Mouse (Mus musculus): Measurements from ENCODE around the gene Hirip3. TPM values are rescaled to one million over a fixed set of nuclear protein-coding genes. Genes with fewer than 3 reads are reported as not detected.
"Not testable (repeated sequence)": the region's sequence is repeated elsewhere in the genome, so short reads cannot be mapped to it uniquely, and the experiment has no call there.

The Hirip3 gene
- polyA plus RNA-seq, 1 experiment from 2014 or later, result 26.7 TPM

GRCm38 (mm10) chr7:126887281-126887680, 25.5 kb downstream of the Hirip3 start:
- H3K4me2 ChIP-seq, result no peak overlapping the region
- DNase-seq (no peak), ATAC-seq (ENCODE audit: insufficient read depth) (no peak)
- no peaks in the 10 kb centered on the region for H3K9me3 ChIP-seq (ENCODE audit: low read depth, low read length)
- TF ChIP-seq CTCF (IDR thresholded peaks at IDR 0.05; ENCODE audit: low read depth), result no peak
- H3K9ac ChIP-seq, result no peak overlapping the region
- H3K36me3 ChIP-seq (ENCODE audit: insufficient read depth), result 0 out of 2 replicates have a peak, but pooled peaks cover 7% of the 10 kb centered on the region
- no peak overlapping the region for H3K4me3 ChIP-seq (ENCODE audit: low read depth, low read length)
- no peak overlapping the region for H3K27ac ChIP-seq (ENCODE audit: low read depth)
- H3K27me3 ChIP-seq (ENCODE audit: insufficient read depth, low read length), result no peaks in the 10 kb centered on the region
- no peaks in the 10 kb centered on the region; the same call in 1 of the 2 replicates for H3K4me1 ChIP-seq (ENCODE audit: insufficient read depth)
- 51% methylated on average over 5 of the region's 5 CpGs for WGBS

GRCm38 (mm10) chr7:126888852-126889251, 27.1 kb downstream of the Hirip3 start:
- Histone ChIP-seq H3K36me3 (ENCODE audit: insufficient read depth) (0 out of 2 replicates have a peak, but pooled peaks cover 7% of the 10 kb centered on the region), H3K4me2 (no peak overlapping the region), H3K4me3 (ENCODE audit: low read depth, low read length) (no peak overlapping the region), H3K9ac (no peak overlapping the region), H3K27me3 (ENCODE audit: insufficient read depth, low read length) (no peaks in the 10 kb centered on the region), H3K4me1 (ENCODE audit: insufficient read depth) (no peaks in the 10 kb centered on the region), H3K9me3 (ENCODE audit: low read depth, low read length) (no peaks in the 10 kb centered on the region), H3K27ac (ENCODE audit: low read depth) (no peak overlapping the region)
- DNase-seq, result no peak
- peak; percentile 55 for TF ChIP-seq CTCF (IDR thresholded peaks at IDR 0.05; ENCODE audit: low read depth)
- no peak for ATAC-seq (ENCODE audit: insufficient read depth)
- 40% methylated on average over 7 of the region's 7 CpGs for WGBS

GRCm38 (mm10) chr7:126896912-126897311, 35.1 kb downstream of the Hirip3 start:
- Histone ChIP-seq H3K27me3 (ENCODE audit: insufficient read depth, low read length) (no peaks in the 10 kb centered on the region), H3K4me3 (ENCODE audit: low read depth, low read length) (no peak overlapping the region), H3K4me2 (peak overlapping the region; percentile 95; the same call in 1 of the 2 replicates), H3K9ac (peak overlapping the region; percentile 77; the same call in 1 of the 2 replicates), H3K27ac (ENCODE audit: low read depth) (no peak overlapping the region; the same call in 1 of the 2 replicates), H3K36me3 (ENCODE audit: insufficient read depth) (0 out of 2 replicates have a peak, but pooled peaks cover under 1% of the 10 kb centered on the region), H3K9me3 (ENCODE audit: low read depth, low read length) (no peaks in the 10 kb centered on the region), H3K4me1 (ENCODE audit: insufficient read depth) (peaks cover 10% of the 10 kb centered on the region)
- ATAC-seq (ENCODE audit: insufficient read depth) (no peak), DNase-seq (no peak)
- TF ChIP-seq CTCF (IDR thresholded peaks at IDR 0.05; ENCODE audit: low read depth), result no peak
- 77% methylated on average over 5 of the region's 5 CpGs for WGBS

GRCm38 (mm10) chr7:126897390-126898101, 35.8 kb downstream of the Hirip3 start:
- Histone ChIP-seq H3K27me3 (ENCODE audit: insufficient read depth, low read length) (no peaks in the 10 kb centered on the region), H3K4me3 (ENCODE audit: low read depth, low read length) (peak overlapping the region; percentile 71), H3K27ac (ENCODE audit: low read depth) (peak overlapping the region; percentile 60; the same call in 1 of the 2 replicates), H3K9me3 (ENCODE audit: low read depth, low read length) (no peaks in the 10 kb centered on the region), H3K4me2 (peak overlapping the region; percentile 95), H3K36me3 (ENCODE audit: insufficient read depth) (no peaks in the 10 kb centered on the region), H3K9ac (peak overlapping the region; percentile 77), H3K4me1 (ENCODE audit: insufficient read depth) (peaks cover 10% of the 10 kb centered on the region)
- no peak for TF ChIP-seq CTCF (IDR thresholded peaks at IDR 0.05; ENCODE audit: low read depth)
- ATAC-seq (ENCODE audit: insufficient read depth) (no peak; the same call in 1 of the 2 replicates), DNase-seq (peak; percentile 39)
- 24% methylated on average over 15 of the region's 16 CpGs for WGBS

GRCm38 (mm10) chr7:126898102-126898990, 36.6 kb downstream of the Hirip3 start:
- DNase-seq (peak; percentile 98), ATAC-seq (ENCODE audit: insufficient read depth) (peak; percentile 94)
- WGBS, result 9% methylated on average over 37 of the region's 37 CpGs
- H3K27ac ChIP-seq (ENCODE audit: low read depth), result peak overlapping the region; percentile 60; the same call in 1 of the 2 replicates
- H3K4me1 ChIP-seq (ENCODE audit: insufficient read depth), result peaks cover 10% of the 10 kb centered on the region
- H3K36me3 ChIP-seq (ENCODE audit: insufficient read depth), result no peaks in the 10 kb centered on the region
- H3K4me3 ChIP-seq (ENCODE audit: low read depth, low read length), result peak overlapping the region; percentile 71
- H3K9me3 ChIP-seq (ENCODE audit: low read depth, low read length), result no peaks in the 10 kb centered on the region
- no peaks in the 10 kb centered on the region for H3K27me3 ChIP-seq (ENCODE audit: insufficient read depth, low read length)
- peak overlapping the region; percentile 95 for H3K4me2 ChIP-seq
- TF ChIP-seq CTCF (IDR thresholded peaks at IDR 0.05; ENCODE audit: low read depth), result no peak
- H3K9ac ChIP-seq, result peak overlapping the region; percentile 77

- not testable (repeated sequence) for H3K4me1 ChIP-seq (ENCODE audit: insufficient read depth); H3K27me3 ChIP-seq (ENCODE audit: insufficient read depth, low read length); H3K9me3 ChIP-seq (ENCODE audit: low read depth, low read length); H3K4me3 ChIP-seq (ENCODE audit: low read depth, low read length); H3K27ac ChIP-seq (ENCODE audit: low read depth); DNase-seq; H3K4me2 ChIP-seq; H3K36me3 ChIP-seq (ENCODE audit: insufficient read depth); H3K9ac ChIP-seq; ATAC-seq (ENCODE audit: insufficient read depth)
- WGBS, result 93% methylated on average over 7 of the region's 9 CpGs
Observed at GRCm38 (mm10) chr7:126899781-126900180, 38.0 kb downstream of the Hirip3 start.

GRCm38 (mm10) chr7:126905590-126905989, 43.8 kb downstream of the Hirip3 start:
- Histone ChIP-seq H3K27ac (ENCODE audit: low read depth) (no peak overlapping the region), H3K4me2 (no peak overlapping the region), H3K9me3 (ENCODE audit: low read depth, low read length) (no peaks in the 10 kb centered on the region), H3K4me1 (ENCODE audit: insufficient read depth) (no peaks in the 10 kb centered on the region), H3K27me3 (ENCODE audit: insufficient read depth, low read length) (no peaks in the 10 kb centered on the region), H3K36me3 (ENCODE audit: insufficient read depth) (no peaks in the 10 kb centered on the region), H3K4me3 (ENCODE audit: low read depth, low read length) (no peak overlapping the region), H3K9ac (no peak overlapping the region)
- WGBS, result 58% methylated on average over 3 of the region's 3 CpGs
- ATAC-seq (ENCODE audit: insufficient read depth) (no peak), DNase-seq (no peak)
- no peak for TF ChIP-seq CTCF (IDR thresholded peaks at IDR 0.05; ENCODE audit: low read depth)
